Mouse (Mus musculus): ENCODE data around the gene Taf3.

GRCm38 (mm10) chr2:9883803-9884532 lies 164.4 kb downstream of the Taf3 start:
- TF ChIP-seq POLR2A (IDR thresholded peaks at IDR 0.05; ENCODE audit: borderline replicate concordance, insufficient read depth, low read length), result no peak
- no peak for TF ChIP-seq CTCF (IDR thresholded peaks at IDR 0.05; ENCODE audit: borderline replicate concordance, insufficient read depth, low read depth, low read length)

Measured in cerebellum, adult 2 months (tissue).